Mouse (Mus musculus) right cerebral cortex, postnatal 25 days (tissue): ENCODE measurements around the gene Vmn2r61.

Experiments used
- DNase-seq: peaks from one replicate; pipeline ENCODE4 v3.0.0; 2022

Gene Vmn2r61

DNA sequence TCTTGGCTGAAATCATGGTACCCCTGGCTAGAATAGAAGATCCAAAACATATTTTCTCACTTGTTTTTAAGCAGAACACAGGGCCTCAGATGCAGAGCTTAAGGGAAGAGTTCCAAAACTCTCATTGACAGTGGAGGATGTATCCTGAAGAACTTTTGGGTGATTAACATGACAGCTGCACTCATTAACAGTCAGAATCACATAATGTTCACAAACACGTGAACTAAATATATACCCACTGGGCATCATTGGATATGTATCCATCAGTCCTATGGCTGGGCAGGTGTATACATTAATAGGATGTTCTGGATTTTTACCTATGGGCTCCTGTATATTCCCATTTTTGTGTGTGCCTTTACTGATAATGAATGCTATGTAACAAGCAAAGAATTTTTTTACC, at the start of gene Vmn2r61:
Vmn2r61 (plus strand) TSS at position 301 of the 400 bp plus-strand sequence.
- DNase-seq: no peak
